In the genomic region with DNA sequence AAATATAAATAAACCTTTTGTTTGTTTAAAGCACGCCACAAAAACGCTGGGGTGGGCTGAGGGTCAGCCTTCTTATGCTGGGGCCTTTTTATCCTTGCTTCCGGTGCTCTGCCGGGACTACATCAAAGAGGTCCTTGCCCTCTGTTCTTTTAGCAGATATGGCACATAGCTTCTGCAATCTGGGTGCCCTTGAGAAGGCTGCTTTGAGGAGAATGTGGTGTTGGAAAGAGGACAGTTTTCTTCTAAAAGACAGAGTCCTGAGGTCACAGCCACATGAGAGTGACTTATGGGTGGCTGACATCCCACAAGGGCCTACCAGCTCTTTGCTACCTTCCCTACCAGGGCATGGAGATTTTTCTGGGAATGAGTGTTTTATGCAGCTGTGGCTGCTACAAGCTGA, we compare ENCODE assay signal across 20 mouse cellular contexts. TPM values are rescaled to one million over a fixed set of nuclear protein-coding genes. Genes with fewer than 3 reads are reported as not detected.
"Had no signal": no experiment of that assay in that cellular context is flagged by ENCODE, and none has a peak within 500 bp of the region (broad histone marks: within the 10 kb centered on the region; RNA-seq: fewer than 3 reads in every experiment).

No protein-coding gene starts in this region.

- H3K4me2 ChIP-seq: midbrain, embryonic 12.5 days; midbrain, embryonic 15.5 days had no signal

- H3K27ac ChIP-seq: intestine, embryonic 15.5 days; layer of hippocampus, adult 2 months; limb, embryonic 13.5 days; liver, embryonic 12.5 days; liver, embryonic 15.5 days; lung, embryonic 15.5 days; midbrain, embryonic 12.5 days; midbrain, embryonic 15.5 days; neural tube, embryonic 13.5 days; stomach, embryonic 15.5 days had no signal

- H3K4me3 ChIP-seq: layer of hippocampus, adult 2 months; liver, embryonic 12.5 days; liver, embryonic 15.5 days; lung, embryonic 15.5 days; midbrain, embryonic 12.5 days; midbrain, embryonic 15.5 days; neural tube, embryonic 13.5 days; stomach, embryonic 15.5 days had no signal

- ATAC-seq: midbrain, embryonic 15.5 days had no signal

- H3K36me3 ChIP-seq: intestine, embryonic 15.5 days; limb, embryonic 10.5 days; limb, embryonic 13.5 days; liver, embryonic 12.5 days; liver, embryonic 15.5 days; lung, embryonic 15.5 days; midbrain, embryonic 12.5 days; midbrain, embryonic 15.5 days; neural tube, embryonic 13.5 days; stomach, embryonic 15.5 days had no signal

- H3K27me3 ChIP-seq: lung, embryonic 15.5 days; stomach, embryonic 15.5 days had no signal

- H3K9me3 ChIP-seq: intestine, embryonic 15.5 days; limb, embryonic 10.5 days; limb, embryonic 13.5 days; liver, embryonic 12.5 days; liver, embryonic 15.5 days; lung, embryonic 15.5 days; midbrain, embryonic 12.5 days; midbrain, embryonic 15.5 days; neural tube, embryonic 13.5 days; stomach, embryonic 15.5 days had no signal

- H3K9ac ChIP-seq: intestine, embryonic 15.5 days; limb, embryonic 13.5 days; liver, embryonic 12.5 days; liver, embryonic 15.5 days; lung, embryonic 15.5 days; midbrain, embryonic 12.5 days; midbrain, embryonic 15.5 days; neural tube, embryonic 13.5 days; stomach, embryonic 15.5 days had no signal

- DNase-seq: layer of hippocampus, adult 9-11 months; lung, adult 18-20 months; right cerebral cortex, adult 18-20 months; right cerebral cortex, postnatal 25 days had no signal

RNA-seq across cellular contexts. Expression of a gene that starts 1.1 kb away (rescaled TPM):
- total RNA-seq: neutrophil, adult 5-6 weeks had no signal

RNA-seq across cellular contexts. Expression of a gene that starts 50.7 kb away (rescaled TPM):
- total RNA-seq: megakaryocyte progenitor cell, adult 5-6 weeks; megakaryocyte-erythroid progenitor cell, adult 5-6 weeks; neutrophil, adult 5-6 weeks had no signal
- polyA plus RNA-seq: liver, embryonic 12.5 days; liver, embryonic 15.5 days had no signal

RNA-seq across cellular contexts. Expression of a gene that starts 50.7 kb away (rescaled TPM):
- total RNA-seq: megakaryocyte progenitor cell, adult 5-6 weeks; megakaryocyte-erythroid progenitor cell, adult 5-6 weeks; neutrophil, adult 5-6 weeks had no signal
- polyA plus RNA-seq: large intestine, adult 2 months; liver, embryonic 12.5 days; liver, embryonic 15.5 days; thymus, postnatal 0 days had no signal
